Mouse (Mus musculus) embryonic facial prominence, embryonic 10.5 days (tissue): Measurements from ENCODE around the gene Ccdc144b. TPM values are rescaled to one million over a fixed set of nuclear protein-coding genes. Genes with fewer than 3 reads are reported as not detected.

Experiments
- DNase-seq: peaks from one replicate; pipeline ENCODE4 v3.0.0-alpha.2; 2017; ENCODE audit warnings: low spot score
- H3K27ac ChIP-seq: fragments of 300-500 bp; sonication (generic); replicated peaks from 2 replicates; pipeline ENCODE4 v1.5.1; 2016; ENCODE audit warnings: mild to moderate bottlenecking
- H3K27me3 ChIP-seq: fragments of 300-500 bp; sonication (generic); replicated peaks from 2 replicates; pipeline ENCODE4 v1.6.1; 2016; ENCODE audit warnings: low read depth, mild to moderate bottlenecking; ENCODE audit not compliant: poor library complexity, severe bottlenecking
- H3K36me3 ChIP-seq: fragments of 300-500 bp; sonication (generic); replicated peaks from 2 replicates; pipeline ENCODE4 v1.6.1; 2016; ENCODE audit warnings: mild to moderate bottlenecking, moderate library complexity
- H3K4me1 ChIP-seq: fragments of 300-500 bp; sonication (generic); 2 replicates; pipeline ENCODE4 v1.6.1; 2016
- H3K4me3 ChIP-seq: fragments of 300-500 bp; sonication (generic); 2 replicates; pipeline ENCODE4 v1.5.1; 2016; ENCODE audit warnings: mild to moderate bottlenecking, moderate library complexity
- H3K9me3 ChIP-seq: fragments of 300-500 bp; sonication (generic); 2 replicates; pipeline ENCODE4 v1.6.1; 2016; ENCODE audit warnings: mild to moderate bottlenecking
- WGBS: fragments of 180-500 bp; shearing (Covaris S2); methylation state at CpG from one replicate; pipeline ENCODE4 v1.1.7; 2016; 5-methylcytosine and 5-hydroxymethylcytosine counted together
- polyA plus RNA-seq: library from polyadenylated mRNA; unstranded; fragments of >200 nt; fragmentation: Nextera tagmentation; extraction: Ambion mirVana; gene quantifications from 2 replicates; pipeline ENCODE4 v1.2.1, GENCODE M21; 2016

The Ccdc144b gene
- polyA plus RNA-seq, 1 experiment from 2014 or later = not detected

- Histone ChIP-seq H3K27me3 (no peaks in the 10 kb centered on the region), H3K9me3 (no peaks in the 10 kb centered on the region), H3K27ac (no peak overlapping the region), H3K36me3 (peaks cover 56% of the 10 kb centered on the region), H3K4me3 (no peak overlapping the region), H3K4me1 (no peaks in the 10 kb centered on the region)
- WGBS = 93% methylated on average over 8 of the region's 8 CpGs
- DNase-seq = no peak
Observed at GRCm38 (mm10) chr3:35967366-35967921, 85.9 kb downstream of the Ccdc144b start.

DNA sequence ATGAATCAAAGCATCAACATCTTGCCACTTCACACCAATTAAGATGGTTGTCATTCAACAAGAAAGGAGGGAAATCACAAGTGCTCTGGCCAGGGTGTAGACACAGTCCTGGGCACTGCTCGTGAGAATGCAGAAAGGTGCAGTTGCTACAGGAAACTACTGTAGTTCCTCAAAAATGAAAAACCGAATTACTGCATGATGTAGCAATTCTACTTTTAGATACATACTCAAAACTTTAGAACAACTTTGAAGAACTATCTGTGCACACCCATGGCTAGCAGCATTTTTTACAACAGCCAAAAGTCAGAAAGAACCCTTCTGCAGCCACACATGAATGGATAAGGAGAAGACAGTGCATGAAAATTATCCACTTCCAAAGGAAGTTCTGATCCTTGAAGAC lies 86.9 kb downstream of the Ccdc144b start:
- Histone ChIP-seq H3K27ac (no peak overlapping the region), H3K27me3 (no peaks in the 10 kb centered on the region), H3K9me3 (no peaks in the 10 kb centered on the region), H3K4me3 (no peak overlapping the region), H3K4me1 (no peaks in the 10 kb centered on the region), H3K36me3 (peaks cover 54% of the 10 kb centered on the region)
- DNase-seq = no peak
- 80% methylated on average over 2 of the region's 2 CpGs for WGBS

GRCm38 (mm10) chr3:35964928-35965327 lies 88.4 kb downstream of the Ccdc144b start:
- no peak overlapping the region for H3K27ac ChIP-seq
- no peak for DNase-seq
- WGBS = 91% methylated on average over 4 of the region's 4 CpGs
- no peaks in the 10 kb centered on the region for H3K4me1 ChIP-seq
- H3K4me3 ChIP-seq = no peak overlapping the region
- no peaks in the 10 kb centered on the region for H3K9me3 ChIP-seq
- peaks cover 57% of the 10 kb centered on the region for H3K36me3 ChIP-seq
- no peaks in the 10 kb centered on the region for H3K27me3 ChIP-seq

DNA sequence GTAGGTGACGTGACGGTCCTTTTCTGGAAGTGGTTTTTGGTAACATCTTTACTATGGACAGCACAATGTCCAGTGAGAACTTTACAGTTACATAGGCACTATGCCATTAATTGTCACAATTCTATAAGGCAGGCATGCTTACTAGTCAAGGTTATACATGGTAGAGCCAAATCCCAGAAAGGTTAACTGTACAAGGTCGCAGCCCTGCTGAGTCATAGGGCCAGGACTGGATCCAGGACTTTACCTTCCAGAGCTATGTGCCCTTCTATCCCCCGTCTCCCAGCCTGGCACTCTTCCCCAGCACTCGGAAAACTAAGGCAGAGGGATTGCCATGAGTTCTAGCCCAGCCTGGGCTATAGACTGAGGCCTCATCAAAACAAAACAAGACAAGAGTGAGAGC lies 89.4 kb downstream of the Ccdc144b start:
- Histone ChIP-seq H3K27ac (no peak overlapping the region), H3K36me3 (peaks cover 61% of the 10 kb centered on the region), H3K27me3 (no peaks in the 10 kb centered on the region), H3K9me3 (no peaks in the 10 kb centered on the region), H3K4me3 (no peak overlapping the region), H3K4me1 (no peaks in the 10 kb centered on the region)
- WGBS = 88% methylated on average over 5 of the region's 5 CpGs
- DNase-seq = no peak

- H3K36me3 ChIP-seq = peaks cover 62% of the 10 kb centered on the region
- 90% methylated on average over 4 of the region's 4 CpGs for WGBS
- no peaks in the 10 kb centered on the region for H3K9me3 ChIP-seq
- H3K27ac ChIP-seq = no peak overlapping the region
- no peaks in the 10 kb centered on the region for H3K4me1 ChIP-seq
- H3K4me3 ChIP-seq = no peak overlapping the region
- H3K27me3 ChIP-seq = no peaks in the 10 kb centered on the region
- no peak for DNase-seq
Observed at GRCm38 (mm10) chr3:35963401-35963800, 89.9 kb downstream of the Ccdc144b start.

DNA sequence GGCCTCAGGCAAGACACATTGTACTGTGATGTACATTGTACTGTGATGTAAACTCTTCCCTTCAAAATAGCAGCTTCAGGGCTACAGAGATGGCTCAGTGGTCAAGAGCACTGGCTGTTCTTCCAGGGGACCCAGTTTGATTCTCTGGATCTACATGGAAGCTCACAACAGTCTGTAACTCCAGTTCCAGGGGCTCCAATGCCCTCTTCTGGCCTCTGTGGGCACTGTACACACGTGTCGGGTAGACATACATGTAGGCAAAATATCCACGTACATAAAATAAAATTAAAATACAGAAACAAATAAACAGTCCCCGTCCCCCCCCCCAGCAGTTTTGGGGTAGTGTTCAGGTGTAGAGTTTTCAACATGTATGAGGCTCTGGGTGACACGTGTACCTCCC lies 90.4 kb downstream of the Ccdc144b start:
- Histone ChIP-seq H3K4me3 (no peak overlapping the region), H3K4me1 (no peaks in the 10 kb centered on the region), H3K9me3 (no peaks in the 10 kb centered on the region), H3K27me3 (no peaks in the 10 kb centered on the region), H3K27ac (no peak overlapping the region), H3K36me3 (peaks cover 58% of the 10 kb centered on the region)
- no peak for DNase-seq
- 92% methylated on average over 5 of the region's 5 CpGs for WGBS

Other genes starting within 250 kb of the Ccdc144b start
- 104 and 106 TPM in 2 replicates for gene Dcun1d1, start 116.1 kb downstream of the Ccdc144b start, polyA plus RNA-seq
- 37.0 and 42.2 TPM in 2 replicates for gene Mccc1, start 52.9 kb downstream of the Ccdc144b start, polyA plus RNA-seq
- gene Acad9, start 12.4 kb upstream of the Ccdc144b start, polyA plus RNA-seq = 97.7 and 98.3 TPM in 2 replicates
- 8.2 and 9.7 TPM in 2 replicates for gene D3Ertd254e, start 97.5 kb upstream of the Ccdc144b start, polyA plus RNA-seq
- 0.23 TPM in 1 of 2 replicates, not detected in the other for gene Qrfpr, start 168.8 kb upstream of the Ccdc144b start, polyA plus RNA-seq